Mouse (Mus musculus) G1E (cell line): ENCODE measurements at regions not wholly inside any gene's neighbourhood (a gene's known extent, or its start where the extent isn't known, plus 50 kb on each side); places are given as distances from the start of the nearest gene placed in this dataset.

Experiments used
- ATAC-seq: 2 replicates; pipeline ENCODE4 v1.8.0; 2016; ENCODE audit warnings: mild to moderate bottlenecking; ENCODE audit not compliant: insufficient number of reproducible peaks, poor library complexity, low FRiP score, severe bottlenecking; ENCODE audit errors: extremely low read depth
- DNase-seq: peaks from one replicate; pipeline ENCODE4 v3.0.0; 2012; ENCODE audit warnings: low spot score
- H3K27me3 ChIP-seq: 2 replicates; pipeline ENCODE4 v1.6.1; 2012; ENCODE audit warnings: mild to moderate bottlenecking, low read length, inconsistent platforms; ENCODE audit not compliant: insufficient read depth
- H3K36me3 ChIP-seq: replicated peaks from 2 replicates; pipeline ENCODE3; 2012; ENCODE audit warnings: mild to moderate bottlenecking, inconsistent platforms
- H3K4me1 ChIP-seq: 2 replicates; pipeline ENCODE4 v1.6.1; 2012; ENCODE audit warnings: low read depth, low read length, inconsistent platforms, mixed read lengths; ENCODE audit not compliant: insufficient read depth
- H3K4me3 ChIP-seq: 2 replicates; pipeline ENCODE4 v1.5.1; 2012; ENCODE audit warnings: low read depth, mild to moderate bottlenecking, inconsistent platforms, low read length, moderate library complexity, mixed read lengths
- H3K9me3 ChIP-seq: replicated peaks from 2 replicates; pipeline ENCODE4 v1.6.1; 2012; ENCODE audit warnings: inconsistent platforms
- CTCF ChIP-seq: IDR thresholded peaks from 2 replicates; pipeline ENCODE4 v1.5.1; 2012; ENCODE audit warnings: low read depth, low read length, inconsistent platforms, mixed read lengths
- GATA1 ChIP-seq: IDR thresholded peaks from 2 replicates; pipeline ENCODE4 v1.6.1; 2012; ENCODE audit warnings: borderline replicate concordance, low read length, inconsistent platforms, mixed read lengths
- GATA2 ChIP-seq: IDR thresholded peaks from 2 replicates; pipeline ENCODE4 v1.6.1; 2012; ENCODE audit warnings: low read depth, low read length, inconsistent platforms, borderline replicate concordance
- POLR2AphosphoS5 ChIP-seq: IDR thresholded peaks from 2 replicates; pipeline ENCODE4 v1.6.1; 2012; ENCODE audit warnings: low read depth, low read length, inconsistent platforms; ENCODE audit not compliant: insufficient replicate concordance
- TAL1 ChIP-seq: conservative IDR thresholded peaks from 2 replicates; pipeline ENCODE4 v1.6.1; 2012; ENCODE audit warnings: low read depth, low read length, inconsistent platforms, mixed read lengths

DNA sequence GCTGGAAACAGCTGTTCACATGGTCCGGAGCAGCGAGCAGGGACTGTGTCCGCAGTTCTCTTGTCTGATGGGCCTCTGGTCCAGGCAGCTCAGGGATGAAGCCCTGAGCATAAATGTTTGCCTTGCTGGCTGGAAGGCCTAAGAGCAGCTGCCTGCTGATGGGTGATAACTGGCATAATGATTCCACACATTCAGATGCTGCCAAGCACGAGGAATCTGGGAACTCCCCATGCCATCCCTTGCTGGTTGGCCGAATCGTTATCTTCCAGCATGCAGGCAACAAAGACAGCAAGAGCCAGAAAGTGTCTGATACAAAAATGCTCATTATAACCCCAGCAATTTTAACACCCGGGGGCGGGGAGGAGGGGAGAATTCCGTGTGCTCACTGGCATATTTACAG lies 590.0 kb downstream of the Cbln4 start:
- Histone ChIP-seq H3K4me3 (no peak overlapping the region), H3K27me3 (no peaks in the 10 kb centered on the region), H3K9me3 (peaks cover 51% of the 10 kb centered on the region), H3K4me1 (no peaks in the 10 kb centered on the region), H3K36me3 (no peaks in the 10 kb centered on the region)
- DNase-seq (no peak), ATAC-seq (no peak)
- no peak for TF ChIP-seq GATA2
- TF ChIP-seq GATA1 = no peak
- no peak for TF ChIP-seq POLR2AphosphoS5
- no peak for TF ChIP-seq TAL1
- TF ChIP-seq CTCF = no peak

DNA sequence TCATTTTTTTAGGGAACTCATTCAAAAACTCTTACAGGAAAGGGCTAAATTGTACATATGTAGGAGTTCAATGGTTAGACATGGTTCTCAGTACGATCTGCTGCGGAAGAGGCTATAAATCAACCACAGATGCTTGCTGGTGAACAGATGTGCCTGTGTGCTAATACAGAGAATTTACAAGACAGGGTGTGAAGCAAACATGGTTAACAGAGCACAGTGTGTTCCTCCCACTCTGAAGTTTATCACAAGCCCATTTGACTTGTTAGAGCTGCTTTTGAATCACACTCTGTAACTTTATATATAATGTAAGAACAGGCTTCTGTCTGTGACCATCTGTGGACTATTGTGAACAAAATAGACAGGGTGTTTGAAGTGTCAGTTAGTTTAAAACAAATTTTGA lies 637.2 kb downstream of the Cbln4 start:
- Histone ChIP-seq H3K36me3 (no peaks in the 10 kb centered on the region), H3K9me3 (peaks cover 14% of the 10 kb centered on the region)
- TF ChIP-seq POLR2AphosphoS5 (no peak), GATA2 (no peak)

DNA sequence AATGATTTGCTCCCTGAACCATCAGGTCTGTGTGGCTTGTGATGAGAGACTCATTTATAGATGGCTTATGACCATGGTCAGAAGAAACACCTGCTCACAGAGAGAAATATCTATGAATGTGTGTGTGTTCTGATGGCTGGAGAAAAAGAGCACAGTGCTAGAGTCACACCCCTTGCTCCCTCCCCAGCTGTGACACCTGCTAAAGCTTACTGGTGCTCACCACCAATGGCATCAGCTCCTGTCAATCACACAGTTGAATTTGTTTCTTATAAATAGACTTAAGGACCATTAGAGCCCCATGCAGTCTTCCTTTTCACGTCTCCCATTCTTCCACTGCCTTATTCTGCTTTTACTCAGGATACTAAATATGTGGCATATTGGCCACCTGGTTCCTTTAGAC lies 654.3 kb downstream of the Cbln4 start:
- peaks cover 42% of the 10 kb centered on the region for H3K9me3 ChIP-seq

More for the DNA sequence above, 637.2 kb downstream of the Cbln4 start:
- no peak overlapping the region for H3K4me3 ChIP-seq
- H3K4me1 ChIP-seq = no peaks in the 10 kb centered on the region
- ATAC-seq (no peak), DNase-seq (no peak)
- H3K27me3 ChIP-seq = no peaks in the 10 kb centered on the region

DNA sequence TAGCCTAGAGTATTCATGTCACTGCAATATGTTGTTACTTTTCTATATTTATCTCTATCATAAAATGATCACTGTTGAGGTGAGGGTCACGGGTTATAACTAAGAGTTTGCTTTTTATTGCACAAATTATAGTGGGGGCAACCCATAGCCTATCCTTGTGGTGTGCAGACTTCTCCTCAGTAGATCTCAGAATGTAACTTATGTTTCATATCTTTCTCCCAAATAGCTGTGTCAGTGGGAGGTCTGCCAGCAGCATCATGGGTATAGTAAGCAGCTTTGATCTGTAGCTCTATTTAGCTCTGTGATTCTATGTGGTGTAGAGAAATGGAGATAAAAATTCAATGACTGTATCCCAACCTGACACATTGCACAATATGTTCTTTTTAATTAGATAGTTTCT lies 641.9 kb downstream of the Dok5 start:
- DNase-seq (no peak), ATAC-seq (no peak)
- TF ChIP-seq POLR2AphosphoS5 (no peak), GATA1 (no peak), GATA2 (no peak)
- Histone ChIP-seq H3K36me3 (no peaks in the 10 kb centered on the region), H3K27me3 (no peaks in the 10 kb centered on the region), H3K4me3 (no peak overlapping the region), H3K4me1 (no peaks in the 10 kb centered on the region), H3K9me3 (peaks cover 38% of the 10 kb centered on the region)

More for the DNA sequence above, 654.3 kb downstream of the Cbln4 start:
- no peak for DNase-seq
- no peak for ATAC-seq
- Histone ChIP-seq H3K27me3 (no peaks in the 10 kb centered on the region), H3K36me3 (no peaks in the 10 kb centered on the region), H3K4me1 (no peaks in the 10 kb centered on the region), H3K4me3 (no peak overlapping the region)
- TF ChIP-seq GATA2 (no peak), CTCF (no peak), TAL1 (no peak), GATA1 (no peak)

DNA sequence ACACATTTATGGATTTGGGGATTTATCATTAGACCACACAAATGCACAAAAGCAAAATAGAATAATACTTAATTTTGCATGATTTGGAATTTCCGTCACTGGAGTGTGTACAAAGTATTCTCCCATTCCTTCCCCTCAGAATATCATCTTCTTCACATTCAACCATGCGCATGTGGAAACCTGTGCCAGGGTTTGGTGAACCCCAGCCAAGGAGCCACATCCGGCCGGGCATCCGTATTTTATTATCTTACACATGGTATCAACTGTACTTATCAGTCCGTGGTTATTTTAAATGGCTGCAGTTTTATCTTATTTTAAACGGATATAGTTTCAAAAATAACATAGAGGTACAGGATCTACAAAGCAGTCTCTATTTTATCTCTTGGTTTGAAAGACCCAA lies 641.4 kb downstream of the Dok5 start:
- no peak for TF ChIP-seq CTCF
- TF ChIP-seq POLR2AphosphoS5 = no peak
- no peak for TF ChIP-seq GATA1
- no peak for TF ChIP-seq TAL1
- no peak for TF ChIP-seq GATA2
- ATAC-seq (no peak), DNase-seq (no peak)
- H3K4me3 ChIP-seq = no peak overlapping the region
- peaks cover 41% of the 10 kb centered on the region for H3K9me3 ChIP-seq
- H3K36me3 ChIP-seq = no peaks in the 10 kb centered on the region
- H3K4me1 ChIP-seq = no peaks in the 10 kb centered on the region
- no peaks in the 10 kb centered on the region for H3K27me3 ChIP-seq

DNA sequence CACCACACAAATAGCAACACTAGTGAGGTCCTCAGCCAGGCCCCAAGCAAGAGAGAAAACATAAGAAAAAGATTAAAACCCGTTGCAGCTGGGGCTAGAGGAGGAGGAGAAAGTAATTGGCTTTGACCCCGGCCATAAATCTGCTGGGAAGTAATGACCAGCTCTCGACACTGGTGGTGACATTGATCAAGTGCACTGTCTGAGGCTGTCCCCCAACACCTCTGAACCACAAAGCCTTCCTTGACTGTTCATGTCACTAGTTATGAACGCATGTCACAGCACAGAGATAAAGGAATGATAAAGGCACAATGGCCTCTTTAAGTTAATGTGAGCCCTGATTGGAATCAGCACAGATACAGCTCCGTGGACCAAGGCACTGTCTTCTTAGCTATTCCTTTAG lies 640.1 kb downstream of the Dok5 start:
- no peaks in the 10 kb centered on the region for H3K36me3 ChIP-seq
- no peaks in the 10 kb centered on the region for H3K4me1 ChIP-seq
- ATAC-seq (no peak), DNase-seq (no peak)
- peaks cover 51% of the 10 kb centered on the region for H3K9me3 ChIP-seq
- H3K27me3 ChIP-seq = no peaks in the 10 kb centered on the region
- no peak overlapping the region for H3K4me3 ChIP-seq
- no peak for TF ChIP-seq CTCF
- no peak for TF ChIP-seq GATA2
- TF ChIP-seq POLR2AphosphoS5 = no peak
- TF ChIP-seq GATA1 = no peak
- no peak for TF ChIP-seq TAL1

DNA sequence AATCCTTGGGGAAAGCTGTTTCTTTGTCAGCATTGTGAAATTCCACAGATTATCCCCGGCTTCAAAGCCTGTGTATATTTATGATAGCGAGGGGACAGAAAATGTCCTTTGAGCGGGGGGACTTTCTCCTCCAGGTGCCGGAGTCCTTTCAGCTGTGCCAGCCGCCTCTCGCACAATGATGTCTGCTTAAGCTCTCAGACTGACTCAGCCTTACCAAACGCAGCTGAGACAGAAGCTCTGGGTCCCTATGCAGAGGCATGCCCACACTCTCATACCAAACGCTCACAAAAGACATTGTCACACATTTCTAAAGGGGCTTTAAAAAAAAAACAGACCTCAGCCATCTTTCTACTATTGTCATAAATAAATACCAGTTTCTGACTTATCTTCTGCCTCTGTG lies 633.9 kb downstream of the Dok5 start:
- no peak overlapping the region for H3K4me3 ChIP-seq
- DNase-seq (no peak), ATAC-seq (no peak)
- H3K36me3 ChIP-seq = no peaks in the 10 kb centered on the region
- H3K9me3 ChIP-seq = peaks cover 72% of the 10 kb centered on the region
- no peaks in the 10 kb centered on the region for H3K4me1 ChIP-seq
- H3K27me3 ChIP-seq = no peaks in the 10 kb centered on the region
- no peak for TF ChIP-seq POLR2AphosphoS5
- TF ChIP-seq CTCF = no peak
